Mouse (Mus musculus) thymus, postnatal 25 days (tissue): ENCODE data around the gene Tgfbr3l.

ENCODE experiments used
- DNase-seq: peaks from one replicate; pipeline ENCODE4 v3.0.0; 2022

Tgfbr3l gene

DNA sequence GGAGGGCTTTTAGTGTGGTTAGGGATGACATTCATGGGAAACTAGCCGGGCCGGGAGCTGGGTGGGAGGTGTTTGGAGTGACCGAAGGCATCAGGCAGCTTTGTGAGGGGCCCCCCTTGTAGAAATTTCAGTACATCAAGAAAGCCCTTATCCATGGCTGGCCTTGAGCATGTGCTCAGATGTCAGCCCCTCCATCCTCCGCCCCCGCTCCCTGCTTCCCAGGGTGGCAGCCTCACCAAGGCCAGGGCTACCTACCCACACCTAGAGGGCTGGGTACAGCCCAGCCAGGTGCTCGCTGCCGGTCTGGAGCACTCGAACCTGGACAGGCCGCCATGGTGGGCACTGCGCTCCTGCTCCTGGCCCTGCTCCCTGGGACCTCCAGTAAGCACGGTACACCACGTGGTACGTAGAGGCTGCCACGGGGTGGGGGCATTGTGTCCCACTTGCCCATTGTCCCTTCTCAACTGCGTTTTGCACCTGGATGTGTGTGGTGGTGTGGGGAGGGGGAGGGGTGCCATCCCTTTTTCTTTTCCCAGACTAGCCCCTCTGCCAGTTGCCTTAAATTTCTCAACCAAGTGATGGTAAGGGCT is at the start of gene Tgfbr3l:
TSS of gene Tgfbr3l (plus strand) at position 264 of the 590 bp plus-strand sequence.
- DNase-seq, result no peak

- no peak for DNase-seq
These were observed 46.7 kb upstream of the Tgfbr3l start for GRCm38 (mm10) chr8:4201321-4201720.

DNA sequence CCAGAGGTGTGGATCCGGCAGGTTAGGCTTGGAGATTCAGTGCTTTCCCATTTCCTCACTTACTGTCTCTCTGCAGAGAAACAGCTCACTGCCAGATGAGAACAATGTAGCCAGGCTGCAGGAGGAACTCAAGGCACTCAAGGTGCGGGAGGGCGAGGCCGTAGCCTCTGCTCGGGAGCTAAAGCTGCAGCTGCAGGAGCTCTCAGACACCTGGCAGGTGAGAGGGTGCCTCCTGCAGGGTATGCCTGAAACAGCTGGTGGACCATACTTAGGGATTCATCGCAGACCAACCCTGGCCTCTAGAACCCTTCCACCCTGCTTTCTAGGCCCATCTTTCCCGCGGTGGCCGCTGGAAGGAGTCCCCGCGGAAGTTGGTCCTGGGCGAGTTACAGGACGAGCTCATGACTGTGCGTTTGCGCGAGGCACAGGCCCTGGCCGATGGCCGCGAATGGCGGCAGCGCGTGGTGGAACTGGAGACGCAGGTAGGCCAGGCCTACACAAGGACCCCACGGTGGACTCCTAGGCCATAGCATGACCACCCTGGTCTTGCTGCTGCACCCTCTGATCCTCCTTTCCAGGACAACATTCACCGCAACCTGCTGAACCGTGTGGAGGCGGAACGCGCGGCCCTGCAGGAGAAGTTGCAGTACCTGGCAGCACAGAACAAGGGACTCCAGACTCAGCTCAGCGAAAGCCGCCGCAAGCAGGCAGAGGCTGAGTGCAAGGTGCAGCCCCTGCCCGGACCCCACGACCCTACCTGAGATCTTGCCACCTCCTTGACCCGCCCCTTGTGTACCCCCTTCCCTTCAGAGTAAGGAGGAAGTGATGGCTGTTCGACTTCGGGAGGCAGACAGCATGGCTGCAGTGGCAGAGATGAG is 42.5 kb upstream of the Tgfbr3l start:
- DNase-seq, result no peak

DNA sequence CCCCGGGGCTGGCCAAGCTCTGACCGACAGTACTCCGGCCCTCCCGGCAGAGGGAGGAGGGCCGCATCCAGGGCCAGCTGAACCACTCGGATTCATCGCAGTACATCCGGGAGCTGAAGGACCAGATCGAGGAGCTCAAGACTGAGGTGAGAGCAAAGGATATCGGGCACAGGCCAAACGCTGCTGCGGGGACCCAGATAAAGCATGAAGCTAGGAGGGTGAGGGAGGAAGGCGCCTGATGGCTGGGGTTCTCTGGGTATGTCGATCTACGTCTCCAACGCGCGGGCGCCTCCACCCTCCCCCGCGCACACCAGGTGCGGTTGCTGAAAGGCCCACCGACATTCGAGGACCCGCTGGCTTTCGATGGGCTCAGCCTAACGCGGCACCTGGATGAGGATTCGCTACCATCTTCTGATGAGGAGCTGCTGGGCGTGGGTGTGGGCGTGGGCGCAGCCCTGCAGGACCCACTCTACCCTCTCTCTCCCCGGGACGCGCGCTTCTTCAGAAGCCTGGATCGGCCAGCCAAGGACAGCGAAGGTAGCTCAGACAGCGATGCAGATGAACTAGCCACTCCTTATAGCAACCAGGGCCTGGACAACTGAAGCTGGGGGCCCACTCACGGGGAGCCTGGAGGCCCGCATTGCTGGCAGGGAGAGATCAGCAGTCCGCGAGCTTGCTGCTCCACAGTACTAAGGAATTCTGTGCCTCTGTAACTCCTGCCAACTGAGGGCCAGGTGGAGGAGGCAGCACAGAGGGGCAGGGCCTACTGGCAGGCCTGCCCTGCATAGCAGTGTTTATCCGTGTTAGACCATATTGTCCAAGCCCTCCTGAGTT is 41.6 kb upstream of the Tgfbr3l start:
- no peak for DNase-seq

- no peak for DNase-seq
These were observed 41.0 kb upstream of the Tgfbr3l start for GRCm38 (mm10) chr8:4207016-4207350.

DNA sequence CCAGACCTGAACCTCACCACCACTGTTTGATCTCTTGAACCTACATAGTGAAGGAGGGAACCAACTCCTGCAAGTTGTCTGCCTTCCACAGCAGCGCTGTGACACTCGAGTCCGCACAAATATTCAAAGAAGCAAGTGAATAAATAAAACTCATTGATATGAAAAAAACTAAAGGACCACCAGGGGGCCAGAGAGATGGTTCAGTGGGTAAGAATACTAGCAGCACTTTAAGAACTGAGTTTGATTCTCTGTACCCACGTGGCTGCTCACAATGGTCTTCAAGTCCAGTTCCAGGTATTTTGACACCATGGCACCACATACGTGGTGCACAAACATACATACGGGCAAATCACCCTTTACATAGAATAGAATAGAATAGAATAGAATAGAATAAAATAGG is 36.9 kb upstream of the Tgfbr3l start:
- no peak for DNase-seq

GRCm38 (mm10) chr8:4212809-4213209 is 35.2 kb upstream of the Tgfbr3l start:
- DNase-seq, result no peak

DNA sequence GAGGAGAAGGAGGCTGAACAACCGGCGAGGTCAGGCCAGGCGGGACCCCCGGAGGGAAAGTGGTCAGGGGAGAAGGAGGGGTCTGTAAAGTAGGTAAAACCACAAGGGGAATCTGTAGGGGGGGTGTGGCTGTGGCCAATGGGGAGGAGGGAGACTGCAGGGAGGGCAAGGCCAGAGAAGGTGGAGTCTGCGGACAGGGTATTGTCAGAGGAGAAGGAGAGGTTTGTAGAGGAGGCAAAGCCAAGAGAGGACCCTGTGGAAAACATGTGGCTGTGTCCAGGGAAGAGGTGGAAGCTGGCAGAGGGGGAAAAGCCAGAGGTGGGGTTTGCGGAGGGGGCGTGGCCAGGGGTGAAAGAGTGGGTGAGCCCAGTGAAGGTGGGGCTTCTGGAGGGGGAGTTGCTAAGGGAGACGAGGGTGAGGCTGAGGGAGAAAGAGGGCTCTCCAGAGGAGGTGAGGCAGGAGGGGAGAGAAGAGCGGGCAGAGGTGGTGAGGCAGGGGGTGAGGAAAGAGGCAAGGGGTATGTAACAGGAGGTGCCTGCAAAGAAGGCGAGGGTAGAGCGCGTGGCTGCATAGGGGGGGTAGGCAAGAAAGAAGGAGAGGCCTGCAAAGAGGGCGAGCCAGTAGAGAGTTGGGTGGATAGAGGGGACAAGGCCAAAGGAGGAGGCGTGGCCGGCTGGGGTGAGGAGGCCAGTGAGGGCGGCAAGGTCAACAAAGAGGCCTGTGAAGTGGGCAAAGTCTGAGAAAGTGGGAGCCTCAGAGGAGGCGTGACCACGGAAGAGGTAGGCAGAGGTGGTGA is 34.6 kb upstream of the Tgfbr3l start:
- DNase-seq, result peak; percentile 61

GRCm38 (mm10) chr8:4214006-4214980 is 33.7 kb upstream of the Tgfbr3l start:
- DNase-seq, result peak; percentile 56

- no peak for DNase-seq
These were observed 31.7 kb upstream of the Tgfbr3l start for GRCm38 (mm10) chr8:4216296-4216695.

DNA sequence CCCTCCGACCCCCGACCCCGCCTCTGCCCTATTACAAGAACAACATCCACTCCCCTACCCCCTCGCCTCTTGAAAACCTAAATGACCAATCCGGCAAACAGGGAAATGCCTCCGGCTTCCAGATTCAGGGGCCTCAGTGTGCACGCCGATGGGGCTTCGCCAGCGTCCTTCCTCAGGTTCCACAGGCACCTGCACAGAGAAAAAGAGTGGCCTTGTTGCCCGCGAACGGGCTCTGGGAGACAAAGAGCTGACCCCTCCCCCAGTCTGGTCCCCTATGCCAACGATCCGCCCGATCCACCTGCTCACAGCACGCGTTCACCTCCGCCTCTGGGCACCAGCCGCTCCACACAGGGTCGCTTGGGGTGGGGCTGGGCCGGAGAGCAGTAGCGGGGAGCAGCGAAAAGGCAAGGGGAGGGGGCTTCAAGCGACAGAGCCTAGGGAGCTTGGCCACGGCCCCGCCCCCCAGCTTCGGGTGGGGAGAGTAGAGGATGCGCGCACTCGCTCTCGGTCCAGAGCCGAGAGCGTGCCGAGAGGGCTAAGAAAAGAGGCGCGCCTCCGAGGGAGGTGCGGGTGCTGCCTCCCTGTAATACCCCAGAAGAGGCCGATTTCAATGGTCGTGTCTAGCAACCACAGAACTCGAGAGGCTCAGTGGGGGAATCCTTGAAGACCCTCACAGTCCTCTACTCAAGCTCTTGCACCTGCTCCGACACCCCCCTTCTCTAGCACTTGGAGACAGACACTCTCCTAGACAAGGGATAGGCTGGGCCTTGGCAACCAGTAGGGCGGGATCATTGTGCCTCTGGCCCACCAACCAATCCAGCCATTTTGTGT is 31.0 kb upstream of the Tgfbr3l start, which contains the start of gene Prr36:
TSS of gene Prr36 (minus strand) at position 669 of the 831 bp plus-strand sequence.
- DNase-seq, result no peak

- DNase-seq, result no peak
These were observed 28.4 kb upstream of the Tgfbr3l start for GRCm38 (mm10) chr8:4219617-4220016.

GRCm38 (mm10) chr8:4222059-4222458 is 26.0 kb upstream of the Tgfbr3l start:
- DNase-seq, result no peak

GRCm38 (mm10) chr8:4226323-4226722 is 21.7 kb upstream of the Tgfbr3l start:
- no peak for DNase-seq

DNA sequence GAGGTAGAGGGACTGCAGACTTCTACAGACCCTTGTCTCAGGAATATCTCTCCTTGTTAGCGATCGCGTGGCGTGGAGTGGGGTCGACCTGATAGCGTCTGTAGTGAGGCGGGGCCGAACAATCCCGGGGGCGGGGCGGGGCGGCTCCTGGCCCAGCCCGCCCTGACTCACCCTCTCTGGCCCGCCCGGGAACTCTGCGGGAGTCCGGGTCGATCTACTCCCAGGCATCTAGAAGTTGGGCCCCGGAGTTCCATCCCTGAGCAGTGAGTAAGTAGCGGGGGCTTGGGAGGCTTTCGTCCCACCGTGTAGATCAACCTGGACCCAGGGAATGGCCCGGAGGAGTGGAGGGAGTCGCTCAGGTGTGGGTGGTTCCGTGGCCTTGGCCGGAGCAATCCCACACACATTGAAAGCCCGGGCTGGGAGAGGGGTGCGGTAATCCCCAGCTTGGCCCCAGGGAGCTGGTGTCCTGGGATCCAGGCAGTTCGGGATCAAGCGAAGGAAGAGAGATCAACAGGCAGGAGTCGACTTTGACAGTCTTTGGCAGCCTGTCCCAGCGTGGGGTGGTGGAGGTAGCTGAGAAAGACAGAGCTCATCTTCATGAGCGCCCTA is 21.2 kb upstream of the Tgfbr3l start, which contains the start of gene Lrrc8e:
TSS of gene Lrrc8e (plus strand) at position 89 of the 609 bp plus-strand sequence.
- no peak for DNase-seq

GRCm38 (mm10) chr8:4227919-4228318 is 20.1 kb upstream of the Tgfbr3l start:
- DNase-seq, result no peak

- no peak for DNase-seq
These were observed 18.2 kb upstream of the Tgfbr3l start for GRCm38 (mm10) chr8:4229784-4230183.

GRCm38 (mm10) chr8:4230612-4231351 is 17.2 kb upstream of the Tgfbr3l start:
- DNase-seq, result no peak

DNA sequence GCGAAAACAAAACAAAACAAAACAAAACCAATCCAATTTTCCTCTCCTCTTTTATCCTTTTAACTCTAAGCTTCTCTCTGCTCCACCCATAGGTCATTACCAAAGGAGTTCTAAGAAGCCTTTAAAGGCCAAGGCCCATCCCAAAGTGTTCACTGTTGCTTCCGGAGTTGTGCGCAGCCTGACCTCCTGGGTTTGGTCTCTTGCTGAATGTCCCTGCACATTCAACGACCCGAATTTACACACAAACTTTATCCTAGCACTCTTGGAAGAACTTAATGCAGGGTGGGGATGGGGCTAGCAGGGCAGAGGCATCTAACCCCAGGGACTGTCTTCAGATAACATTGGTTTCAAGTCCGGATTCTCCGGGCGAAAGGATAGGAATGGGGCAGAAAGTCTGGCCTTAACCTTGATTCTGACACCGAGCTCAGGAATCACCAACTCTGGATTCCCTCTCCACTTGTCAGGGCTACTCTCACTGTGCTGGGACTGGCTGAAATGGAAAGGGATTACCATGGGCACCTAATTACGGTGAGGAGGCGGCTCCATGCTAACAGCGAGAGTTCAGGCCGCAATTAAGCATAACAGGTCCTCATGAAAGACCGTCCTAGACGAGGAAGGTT is 10.1 kb upstream of the Tgfbr3l start:
- no peak for DNase-seq
